10 mouse cellular contexts compared by ENCODE assay signal in the genomic region with DNA sequence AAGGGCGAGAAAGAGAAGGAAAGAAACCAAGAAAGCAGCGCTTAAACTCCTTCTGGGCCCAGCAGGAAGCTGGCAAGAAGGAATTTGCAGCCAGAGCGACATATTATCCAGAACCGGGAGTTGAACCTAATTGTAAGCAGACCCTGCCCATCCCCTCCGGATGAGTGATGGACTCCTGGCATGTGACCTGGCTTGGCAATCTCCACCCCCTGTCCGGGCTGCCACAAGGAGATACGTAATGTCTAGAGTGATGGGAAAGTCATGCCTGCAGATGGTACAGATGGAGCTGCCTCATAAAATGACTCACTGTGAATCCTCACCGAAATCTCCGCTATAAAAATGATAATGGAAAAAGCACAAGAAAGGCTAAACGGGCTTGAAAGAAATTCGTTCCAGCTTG.
DNase-seq lines count a peak whose midpoint lies in the region; ATAC-seq lines count a peak whose summit lies in the region.
"Had no signal": no experiment of that assay in that cellular context is flagged by ENCODE, and none has a peak within 500 bp of the region (broad histone marks: within the 10 kb centered on the region; RNA-seq: fewer than 3 reads in every experiment).

No protein-coding gene starts in this region.

- no peak for ATAC-seq in monocyte, adult 5-6 weeks (replicated peaks; ENCODE audit: insufficient number of reproducible peaks, low FRiP score, low TSS enrichment, poor library complexity, severe bottlenecking)
- ATAC-seq: activated CD4-positive, CD25-positive, alpha-beta regulatory T cell, adult 4 months; intestine, postnatal 0 days had no signal

- DNase-seq in heart, adult 11 months, result peak; percentile 48
- no peak for DNase-seq in heart, adult 18-20 months
- peak; percentile 4 to 68 for DNase-seq in frontal cortex, adult 2 months (ENCODE audit: extremely low spot score in 1 of 2, low spot score in 1 of 2)
- peak; percentile 12 to 41 for DNase-seq in left cerebral cortex, adult 8-10 months (ENCODE audit: low spot score in 2 of 2)
- DNase-seq in right cerebral cortex, postnatal 36 days (ENCODE audit: low spot score in 2 of 2), result peak; percentile 26 to 34
- DNase-seq in kidney, postnatal 36 days, result no peak
- DNase-seq in retina, embryonic 14.5 days (ENCODE audit: low spot score), result no peak

Comparison
In these comparisons a context has a peak if more than half of its experiments do, and no peak if none do; other contexts are left out.
1. DNase-seq: peak in heart, adult 11 months (single experiment), frontal cortex, adult 2 months (2 of 2), left cerebral cortex, adult 8-10 months (2 of 2) and right cerebral cortex, postnatal 36 days (2 of 2); none in heart, adult 18-20 months (0 of 2), kidney, postnatal 36 days (0 of 2) and retina, embryonic 14.5 days (single experiment).